Mouse (Mus musculus): ENCODE data around the gene Maml2.

The Maml2 gene

DNA sequence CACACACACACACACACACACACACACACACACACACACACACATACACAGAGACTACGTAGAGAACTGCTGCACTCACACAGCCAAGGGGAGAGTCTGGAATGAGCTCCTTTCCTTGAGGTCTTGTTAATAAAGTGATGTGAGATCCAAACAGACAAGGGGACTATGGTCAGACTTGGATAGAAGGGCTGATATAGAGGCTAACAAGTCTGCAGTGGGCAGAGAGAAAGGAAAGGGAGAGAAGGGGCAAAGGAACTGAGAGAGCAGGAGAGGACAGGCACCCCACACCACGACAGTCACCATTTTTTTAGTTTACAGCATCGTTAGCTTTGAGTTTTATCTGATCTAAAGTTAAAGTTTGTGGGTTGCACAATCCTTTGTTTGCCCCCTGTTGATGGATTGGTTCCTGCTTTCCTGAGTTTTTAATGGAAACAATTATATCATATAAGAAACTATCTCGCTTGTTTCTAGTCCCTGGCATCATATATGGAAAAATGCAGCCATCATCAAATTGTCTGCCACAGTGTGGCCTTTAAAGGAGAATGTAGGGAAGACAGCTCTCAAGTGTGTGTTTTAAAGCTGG is 149.0 kb downstream of the Maml2 start, which contains the start of gene Gm17571:
TSS of gene Gm17571 (minus strand) at position 51 of the 583 bp plus-strand sequence.
- DNase-seq (ENCODE audit: low spot score in 2 of 2), result no peak

DNA sequence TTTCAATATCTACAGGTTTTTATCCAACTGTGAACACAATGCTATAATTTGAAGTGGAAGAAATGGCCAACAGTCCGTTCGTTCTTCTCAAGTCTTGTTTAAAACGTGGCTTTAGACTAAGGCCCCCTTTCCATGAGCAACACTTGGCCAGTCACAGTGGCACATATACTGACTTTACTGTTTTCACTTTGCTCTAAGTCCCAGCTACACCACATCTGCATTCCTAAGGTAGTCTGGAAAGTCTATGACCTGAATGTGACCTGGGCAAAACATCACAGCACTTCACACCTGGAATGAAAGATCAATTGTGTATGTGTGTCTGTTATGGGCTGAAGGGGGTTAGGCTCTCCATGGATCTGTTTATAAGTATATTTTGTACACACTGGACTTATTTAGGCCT is 151.0 kb downstream of the Maml2 start:
- DNase-seq (ENCODE audit: low spot score in 2 of 2), result no peak

DNA sequence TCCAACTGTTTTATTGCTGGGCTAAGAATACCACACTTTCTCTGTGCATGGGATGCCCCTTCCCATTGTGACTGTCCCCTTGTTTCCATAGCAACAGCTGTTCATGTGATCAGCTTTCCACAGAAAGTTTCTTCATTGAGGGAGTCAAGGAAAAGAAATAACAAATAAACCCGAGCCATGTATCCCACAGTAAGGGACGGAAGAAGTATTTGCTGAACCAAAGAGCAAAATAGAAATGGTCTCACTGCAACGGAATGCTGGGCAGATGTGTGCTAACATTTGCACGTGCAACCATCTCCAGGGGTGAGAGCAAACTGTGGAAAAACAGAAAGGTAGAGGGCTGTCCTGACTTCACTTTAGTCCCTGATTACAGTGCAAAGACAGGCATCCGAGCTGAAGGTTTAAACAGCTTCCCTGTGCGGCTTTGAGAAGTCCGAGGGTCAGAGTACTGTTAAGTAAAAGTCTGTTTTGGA is 156.9 kb downstream of the Maml2 start:
- DNase-seq (ENCODE audit: low spot score in 2 of 2), result no peak

DNA sequence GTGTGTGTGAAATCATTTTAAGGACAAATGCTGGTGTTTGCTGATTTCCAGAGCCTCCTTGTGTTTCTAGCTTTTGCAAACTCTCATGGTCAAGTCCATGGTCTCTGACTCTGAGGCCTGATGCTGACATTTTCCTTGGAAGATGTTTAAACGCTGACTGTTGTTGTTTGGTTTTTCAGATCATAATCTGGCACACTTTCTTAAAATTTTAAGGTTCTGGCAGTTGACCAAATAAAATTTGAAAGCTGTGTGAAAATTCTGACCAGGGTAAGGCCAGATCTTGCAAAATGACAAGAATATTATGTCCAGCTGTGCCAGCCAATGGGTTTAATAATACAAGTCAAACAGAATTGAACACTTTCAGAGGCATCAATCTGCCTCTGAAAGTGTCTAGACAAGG is 157.5 kb downstream of the Maml2 start:
- no peak for DNase-seq (ENCODE audit: low spot score in 2 of 2)

DNA sequence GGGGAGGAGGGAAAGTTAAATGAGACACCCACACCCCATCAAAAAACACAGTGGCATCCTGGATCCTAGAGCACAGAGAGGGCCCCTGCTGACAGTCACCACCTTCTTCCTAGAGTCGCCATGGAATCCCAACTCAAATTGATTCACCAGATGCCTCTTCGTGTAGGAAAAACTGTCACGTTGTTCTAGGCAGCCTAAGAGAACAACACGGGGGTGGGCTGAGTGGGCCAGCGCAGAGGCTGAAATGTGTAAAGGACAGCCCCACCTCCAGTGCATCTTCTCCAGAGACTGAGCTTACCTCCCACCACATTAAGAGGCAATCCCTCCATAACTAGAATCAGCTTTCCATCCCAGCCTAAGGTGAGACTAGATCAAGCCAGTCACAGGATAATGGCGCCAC is 160.0 kb downstream of the Maml2 start:
- no peak for DNase-seq (ENCODE audit: low spot score in 2 of 2)

DNA sequence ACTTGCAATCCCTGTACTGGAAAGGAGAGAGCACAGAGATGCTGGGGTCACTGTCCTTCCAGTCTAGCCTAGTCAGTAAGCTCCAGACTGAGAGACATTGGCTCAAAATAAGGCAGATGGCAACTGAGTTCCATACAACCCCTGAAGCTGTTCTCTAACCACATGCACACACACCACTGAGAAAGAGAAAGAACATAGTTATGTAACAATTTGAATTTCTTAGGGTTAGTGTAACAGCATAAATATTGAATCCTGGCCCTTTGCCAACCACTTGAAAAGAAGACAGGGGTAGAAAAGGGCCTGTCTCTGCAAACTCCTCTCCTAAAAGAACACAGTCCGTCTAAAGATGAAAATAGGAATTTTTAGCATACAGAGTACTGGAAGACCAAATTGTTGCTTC is 161.6 kb downstream of the Maml2 start:
- no peak for DNase-seq (ENCODE audit: low spot score in 2 of 2)

DNA sequence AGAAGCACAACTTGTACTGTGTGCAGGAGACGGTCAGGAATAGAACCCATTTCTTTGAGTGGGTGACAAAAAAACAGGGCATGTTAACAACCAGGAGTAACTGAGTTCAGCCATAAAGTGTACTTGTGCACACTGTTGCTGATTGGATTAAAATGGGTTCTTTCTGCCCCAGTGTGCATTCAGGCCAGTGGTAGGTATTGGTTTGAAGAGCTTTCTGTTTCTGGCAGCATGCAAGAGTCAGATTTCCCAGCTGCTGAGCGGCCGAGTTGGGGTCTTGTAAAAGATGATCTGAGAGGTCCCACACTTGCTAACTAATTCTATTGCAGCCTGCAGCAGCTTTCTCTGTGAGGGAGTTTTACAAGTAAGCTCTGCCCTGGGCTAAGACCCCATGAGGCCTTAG is 162.3 kb downstream of the Maml2 start:
- no peak for DNase-seq (ENCODE audit: low spot score in 2 of 2)

DNA sequence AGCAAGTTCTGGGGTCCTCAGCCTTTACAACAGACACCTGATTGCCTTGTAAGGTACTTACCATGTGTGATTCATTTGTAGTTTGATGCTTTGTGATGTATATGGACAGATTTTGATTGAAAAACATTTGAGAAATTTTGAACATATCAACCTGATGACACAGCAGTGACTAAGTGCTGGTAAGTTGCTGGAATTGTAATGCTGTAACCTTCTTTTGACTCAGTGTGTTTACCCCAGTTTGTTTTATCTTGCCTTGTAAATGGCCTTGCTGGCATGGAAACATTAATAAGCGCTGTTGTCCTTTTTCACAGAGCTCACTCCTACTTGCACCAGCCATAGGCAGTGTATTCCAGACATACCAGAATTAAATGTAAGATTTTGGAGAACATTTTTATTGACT is 163.2 kb downstream of the Maml2 start:
- DNase-seq (ENCODE audit: low spot score in 2 of 2), result no peak

DNA sequence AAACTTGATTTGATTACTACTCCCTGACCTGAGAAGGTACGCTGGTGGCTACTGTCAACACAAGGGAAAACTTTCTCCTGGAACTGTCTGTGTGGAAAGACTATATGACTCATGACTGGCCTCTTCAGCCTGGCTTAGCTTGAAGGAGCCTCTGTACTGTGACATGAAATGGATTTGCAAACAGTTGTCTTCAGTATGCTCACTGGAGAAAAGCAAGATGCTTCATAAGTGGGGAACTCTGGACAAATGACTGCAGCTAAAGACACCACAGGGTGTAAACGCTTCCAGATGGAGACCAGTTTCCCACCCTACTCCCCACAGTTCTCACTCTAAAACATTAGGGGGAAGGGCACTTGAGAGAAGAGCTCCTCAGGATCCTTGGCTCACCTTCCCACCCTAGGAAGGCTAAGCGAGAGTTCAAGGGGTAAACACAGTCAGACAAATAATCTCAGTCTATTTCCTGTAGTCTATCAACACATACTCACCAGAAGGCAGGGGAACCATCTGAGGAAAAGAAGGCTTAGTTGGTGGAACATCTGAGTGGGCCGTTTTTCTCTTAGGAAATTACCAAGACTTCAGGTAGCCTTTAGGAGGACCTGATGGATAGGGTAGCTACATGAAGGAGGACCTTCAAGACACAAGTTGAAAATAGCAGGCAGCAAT is 167.7 kb downstream of the Maml2 start:
- no peak for DNase-seq (ENCODE audit: low spot score in 2 of 2)

DNA sequence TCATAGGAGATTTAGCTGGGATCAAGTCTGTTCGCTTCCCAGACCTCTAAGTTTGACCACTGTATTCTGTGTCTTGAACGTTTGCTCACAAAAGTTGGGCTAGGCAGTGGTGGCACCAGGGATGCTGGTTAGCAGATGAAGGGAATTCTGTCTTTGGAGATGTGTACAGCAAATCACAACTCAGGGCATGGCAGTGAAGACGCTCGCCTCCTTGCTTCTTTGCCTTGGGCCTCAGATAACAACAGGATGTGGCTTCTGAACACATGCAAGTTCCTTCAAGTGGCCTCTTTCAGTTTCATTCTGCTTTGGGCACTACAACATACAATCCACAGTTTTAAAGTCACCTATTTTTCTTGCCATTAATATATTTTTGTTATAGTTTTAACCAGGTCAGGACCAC is 168.6 kb downstream of the Maml2 start:
- peak in 1 of 2 experiments; percentile 19 for DNase-seq (ENCODE audit: low spot score in 2 of 2)

DNA sequence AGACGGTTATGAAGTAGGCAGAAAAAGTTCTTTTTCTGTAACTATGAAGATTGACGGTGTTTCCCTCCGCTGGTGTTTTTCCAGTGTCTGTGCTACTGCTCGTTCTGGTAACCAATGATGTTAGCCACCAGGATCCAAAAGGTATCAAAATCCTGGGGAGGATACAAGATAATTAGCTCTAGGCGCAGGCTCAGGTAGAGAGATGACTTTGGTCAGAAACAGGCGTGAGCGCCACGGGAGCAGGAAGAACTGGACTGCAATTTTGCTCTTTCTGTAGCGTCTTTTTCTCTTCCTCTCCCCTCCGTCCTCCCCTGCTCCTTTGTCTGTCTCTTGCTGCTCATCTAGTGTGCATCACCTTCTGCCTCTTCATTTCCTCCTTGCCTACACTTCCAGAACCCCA is 169.1 kb downstream of the Maml2 start:
- DNase-seq (ENCODE audit: low spot score in 2 of 2), result no peak

DNA sequence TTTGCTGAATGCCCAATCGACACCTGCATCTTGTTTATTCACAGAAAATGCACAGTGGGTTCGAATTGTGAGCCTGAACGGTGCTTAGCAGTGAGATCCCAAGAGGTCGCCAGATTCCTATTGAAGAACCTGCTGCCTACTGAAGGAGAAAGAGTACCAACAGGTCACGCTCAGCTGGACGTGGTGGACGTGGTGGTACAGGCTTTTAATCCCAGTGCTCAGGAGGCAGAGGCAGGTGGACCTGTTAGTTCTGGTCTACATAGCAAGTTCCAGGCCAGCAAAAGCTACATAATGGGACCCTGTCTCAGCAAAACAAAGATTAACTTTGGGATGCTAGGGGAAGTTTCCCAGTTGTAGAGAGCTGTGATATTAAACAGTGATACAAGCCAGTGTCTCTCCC is 170.0 kb downstream of the Maml2 start:
- DNase-seq (ENCODE audit: low spot score in 2 of 2), result no peak

DNA sequence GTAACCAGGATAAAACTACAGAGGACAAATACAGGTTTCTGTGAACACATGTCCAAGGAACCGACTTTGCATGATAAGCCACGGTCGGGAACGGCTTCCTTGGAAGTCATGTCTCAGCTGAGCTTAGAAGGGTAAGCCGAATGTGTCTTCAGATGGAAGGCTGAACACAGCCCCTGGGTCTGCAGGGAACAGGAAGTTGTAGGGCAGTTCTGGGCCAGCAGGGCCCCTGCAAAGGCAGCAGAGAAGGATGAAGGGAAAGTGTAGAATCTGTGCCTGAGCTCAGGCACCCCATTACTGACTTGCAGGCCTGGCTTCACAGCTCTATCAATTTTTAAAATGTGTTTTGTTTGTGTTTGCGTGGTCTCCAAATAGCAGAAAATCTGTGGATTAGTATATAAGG is 171.0 kb downstream of the Maml2 start:
- peak in 1 of 2 experiments; percentile 13 for DNase-seq (ENCODE audit: low spot score in 2 of 2)

DNA sequence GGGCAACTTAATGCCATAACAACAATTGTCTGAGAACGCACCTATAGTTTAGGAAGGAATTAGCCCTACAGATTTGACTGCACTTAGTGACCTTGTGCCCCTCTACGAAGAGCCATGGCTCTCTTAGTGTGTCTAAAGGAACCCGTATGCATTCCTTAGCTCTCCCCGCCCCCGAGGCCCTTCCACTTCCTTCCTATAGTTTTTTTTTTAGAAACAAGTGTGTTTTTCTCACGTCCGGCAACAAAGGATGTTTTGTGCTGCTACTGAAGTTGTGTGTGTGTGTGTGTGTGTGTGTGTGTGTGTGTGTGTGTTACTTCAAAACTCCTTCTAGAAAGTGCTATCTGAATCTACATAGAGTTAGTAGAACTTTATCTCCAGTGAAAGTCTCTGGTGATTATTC is 172.3 kb downstream of the Maml2 start:
- DNase-seq (ENCODE audit: low spot score in 2 of 2), result peak in 1 of 2 experiments; percentile 14

DNA sequence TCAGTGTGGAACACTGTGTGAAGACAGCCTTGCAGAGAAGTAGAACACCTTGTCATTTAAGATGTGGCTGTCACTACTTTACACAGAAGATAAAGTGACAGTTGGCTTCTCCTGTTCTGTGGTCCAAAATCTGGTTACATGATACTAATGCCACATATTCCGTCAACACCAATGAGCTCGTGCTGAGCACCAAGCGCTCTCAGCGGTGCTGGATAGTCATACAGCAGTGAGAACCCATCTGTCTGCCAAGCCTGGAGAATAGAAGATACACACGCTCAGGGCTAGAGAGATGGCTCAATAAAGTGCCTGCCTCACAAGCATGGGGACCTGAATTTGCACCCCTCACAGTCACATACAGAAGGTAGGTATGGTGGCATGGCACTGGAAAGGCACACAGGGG is 177.2 kb downstream of the Maml2 start:
- DNase-seq (ENCODE audit: low spot score in 2 of 2), result no peak

DNA sequence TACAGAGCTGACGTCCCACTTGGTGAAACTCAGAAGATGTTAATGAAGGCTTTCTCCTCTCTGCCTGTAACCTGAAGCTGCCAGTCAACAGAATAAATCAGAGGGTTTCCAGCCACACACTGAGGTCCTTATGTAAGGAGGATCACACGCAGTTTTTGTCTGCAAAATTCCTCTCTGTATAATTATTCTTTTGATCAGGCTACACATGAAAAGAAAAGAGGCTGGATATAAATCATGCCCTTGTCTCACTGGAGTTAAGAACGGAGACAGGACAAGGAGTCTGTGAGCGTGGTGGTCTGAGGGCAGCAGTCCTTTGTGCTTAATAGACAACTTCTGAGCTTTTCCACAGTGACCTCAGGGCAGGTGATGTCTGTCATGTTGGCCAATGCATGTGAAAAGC is 181.5 kb downstream of the Maml2 start:
- DNase-seq (ENCODE audit: low spot score in 2 of 2), result no peak

DNA sequence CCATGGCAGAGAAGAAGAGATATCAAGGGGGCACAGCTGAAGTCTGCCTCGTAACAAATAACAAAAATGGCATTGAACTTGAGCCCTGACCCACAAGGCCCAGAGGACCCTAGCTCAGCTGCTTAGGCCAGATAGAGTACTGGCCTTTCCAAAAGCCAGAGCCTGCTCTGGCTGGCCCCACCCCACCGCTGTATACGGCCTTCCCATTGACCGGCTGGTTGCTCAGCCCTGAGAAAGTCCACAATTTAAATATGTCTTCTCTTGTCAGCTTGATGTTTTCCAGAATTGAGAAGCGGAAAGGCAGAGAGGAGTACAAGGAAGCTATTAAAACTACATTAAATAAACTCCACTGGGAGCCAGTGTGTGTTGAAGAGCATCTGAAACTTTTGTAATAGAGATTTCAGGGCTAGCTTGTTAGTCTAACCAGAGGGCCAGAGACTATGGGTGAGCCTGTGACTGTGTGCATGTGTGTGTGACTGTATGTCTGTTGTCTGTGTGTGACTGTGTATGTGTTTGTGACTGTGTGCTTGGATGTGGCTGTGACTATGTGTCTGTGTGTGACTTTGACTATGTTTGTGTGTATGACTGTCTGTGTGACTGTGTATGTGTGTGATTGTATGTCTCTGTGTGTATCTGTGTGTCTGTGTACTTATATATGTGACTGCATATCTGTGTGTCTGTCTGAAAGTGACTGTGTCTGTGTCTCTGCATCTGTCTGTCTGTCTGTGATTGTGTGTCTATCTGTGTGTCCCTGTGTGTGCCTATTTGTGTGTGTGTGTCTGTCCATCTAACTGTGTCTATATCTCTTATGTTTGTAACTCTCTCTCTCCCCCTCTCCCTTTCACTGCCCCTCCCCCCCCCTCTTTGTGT is 185.7 kb downstream of the Maml2 start:
- DNase-seq (ENCODE audit: low spot score in 2 of 2), result no peak

DNA sequence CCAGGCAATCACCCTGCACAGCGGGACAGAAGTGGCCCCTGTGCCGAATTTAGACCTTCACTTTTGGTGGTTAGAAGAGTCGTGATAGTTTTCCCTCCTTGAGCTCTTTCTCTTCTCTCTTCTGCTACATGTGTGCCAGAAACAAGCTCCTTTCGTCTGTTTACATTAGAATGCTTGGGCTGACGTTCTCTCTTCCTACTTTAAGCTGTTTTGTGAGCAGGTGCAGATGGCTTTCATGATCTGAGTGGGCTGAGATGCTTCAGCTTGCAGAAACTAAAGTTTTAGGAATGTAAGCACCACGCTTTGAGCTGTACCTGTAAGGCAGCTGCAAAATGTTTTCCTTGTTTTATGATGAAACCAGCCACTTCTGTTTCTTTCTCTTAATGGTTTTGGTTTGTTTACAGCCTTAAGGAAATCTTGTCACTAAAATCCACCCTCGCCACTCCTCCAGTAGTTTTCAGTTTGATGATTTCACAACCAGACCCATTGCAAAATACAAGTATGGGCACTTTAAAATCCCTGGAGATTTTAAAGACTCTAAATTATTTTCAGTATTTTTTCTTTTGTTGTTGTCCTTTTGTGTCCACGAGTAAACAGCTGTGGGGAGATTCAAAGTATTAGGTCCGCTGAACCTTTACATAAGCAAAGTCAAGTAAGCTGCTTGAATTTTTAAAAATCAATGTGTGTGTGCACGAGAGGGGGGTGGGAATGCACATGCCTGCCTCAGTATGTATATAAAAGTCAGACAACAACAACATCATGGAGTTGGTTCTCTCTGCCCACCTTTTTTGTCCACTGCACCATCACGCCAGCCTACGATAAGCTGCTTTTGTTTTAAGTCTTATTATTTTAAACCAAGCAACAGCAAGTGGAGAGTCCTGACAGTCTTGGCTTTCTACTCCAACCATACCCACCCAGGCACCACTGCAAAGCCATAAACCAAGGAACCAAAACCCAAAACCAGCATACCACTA is 186.8 kb downstream of the Maml2 start:
- no peak for DNase-seq (ENCODE audit: low spot score in 2 of 2)

DNA sequence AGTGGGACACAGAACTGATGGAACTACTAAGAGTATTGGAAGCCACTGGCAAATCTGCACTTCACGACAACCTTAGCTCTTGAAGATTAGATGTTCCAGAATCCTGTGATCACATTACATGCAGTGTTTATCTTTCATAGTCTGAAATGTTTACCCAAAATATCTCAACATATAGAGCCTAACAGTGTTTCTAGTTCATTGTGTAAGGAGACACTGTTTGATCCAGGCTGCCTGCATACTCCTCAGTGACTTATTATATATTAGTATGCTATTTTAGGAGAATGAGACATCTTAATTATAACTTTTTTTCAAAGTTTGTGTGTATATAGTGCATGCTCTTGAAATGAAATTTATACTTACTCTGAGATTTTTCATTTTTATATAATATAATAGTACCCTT is 188.2 kb downstream of the Maml2 start:
- no peak for DNase-seq (ENCODE audit: low spot score in 2 of 2)

DNA sequence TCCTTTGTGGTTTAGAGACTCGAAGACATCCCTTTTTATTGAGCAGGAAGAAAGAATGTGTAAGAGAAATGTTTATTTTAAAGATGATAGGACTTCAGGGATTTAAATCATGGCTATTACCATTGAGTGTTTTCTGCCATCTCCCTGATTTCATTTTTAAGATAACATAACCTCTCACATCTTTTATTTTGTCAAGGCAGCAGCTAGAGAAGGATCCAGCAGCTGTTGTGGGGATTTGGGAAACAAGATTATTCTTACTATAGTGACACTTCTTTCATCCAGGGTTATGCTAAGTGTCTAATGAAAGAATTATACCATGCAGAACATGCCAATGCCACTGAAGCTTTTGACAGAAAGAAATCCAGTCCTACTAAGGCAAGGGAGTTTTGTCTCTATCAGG is 193.3 kb downstream of the Maml2 start:
- DNase-seq (ENCODE audit: low spot score in 2 of 2), result no peak

DNA sequence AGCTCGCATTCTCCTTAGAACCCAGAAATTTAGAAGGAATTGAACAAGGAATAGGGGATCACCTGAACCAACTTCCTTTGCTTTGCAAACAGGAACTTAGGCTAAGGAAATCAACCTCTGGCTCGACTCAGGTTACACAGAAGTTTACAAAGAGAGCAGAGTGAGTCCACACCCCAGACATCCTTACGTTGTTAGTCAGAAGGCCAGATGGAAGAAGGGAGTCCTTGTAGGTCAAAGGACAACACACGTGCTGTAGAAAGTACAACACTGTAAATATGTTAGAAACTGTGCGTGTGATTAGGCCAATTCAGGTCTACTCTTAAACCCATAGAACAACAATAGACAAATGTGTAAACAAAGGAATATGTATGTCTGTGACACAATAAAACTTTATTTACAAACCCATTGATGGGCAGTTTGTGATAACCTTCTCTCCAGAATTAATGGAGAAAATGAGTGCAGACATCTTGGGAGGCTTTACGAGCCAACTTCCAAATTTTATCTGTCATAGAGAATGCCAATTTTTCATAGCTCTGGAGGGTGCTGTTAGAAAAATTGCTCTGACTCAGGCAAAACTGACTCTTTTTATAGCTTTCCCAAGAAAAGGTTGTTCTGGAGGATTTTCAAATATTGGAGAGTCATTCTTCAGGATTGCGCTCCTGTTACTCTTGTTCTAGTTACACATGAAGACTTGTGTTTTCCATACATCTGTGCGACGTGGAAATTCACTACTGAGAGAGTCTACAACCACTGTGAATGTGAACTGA is 194.3 kb downstream of the Maml2 start:
- no peak for DNase-seq (ENCODE audit: low spot score in 2 of 2)
